Mouse (Mus musculus) kidney, adult 18-20 months (tissue): ENCODE results near the gene Adamts15.

Experiments
- DNase-seq: peaks from one replicate; pipeline ENCODE4 v3.0.0; 2021

Gene Adamts15

GRCm38 (mm10) chr9:30876552-30876951 lies 45.7 kb downstream of the Adamts15 start:
- DNase-seq, result no peak

- DNase-seq, result no peak
Observed at GRCm38 (mm10) chr9:30855837-30856236, 66.4 kb downstream of the Adamts15 start.

- DNase-seq, result no peak
Observed at GRCm38 (mm10) chr9:30851841-30852240, 70.4 kb downstream of the Adamts15 start.

GRCm38 (mm10) chr9:30849951-30850350 lies 72.3 kb downstream of the Adamts15 start:
- no peak for DNase-seq

- DNase-seq, result no peak
Observed at GRCm38 (mm10) chr9:30849444-30849843, 72.8 kb downstream of the Adamts15 start.
